Mouse (Mus musculus) limb, embryonic 15.5 days (tissue): ENCODE results near the gene Sdhb. TPM values are rescaled to one million over a fixed set of nuclear protein-coding genes. Genes with fewer than 3 reads are reported as not detected.
A peak's percentile ranks its signal among the peaks of the same experiment; 100 is the strongest.

ENCODE experiments used
- ATAC-seq: fragments of 200-750 bp; cut with Nextera tagmentation; 2 replicates; pipeline ENCODE4 v1.8.0; 2017; ENCODE audit warnings: low read depth, moderate TSS enrichment; ENCODE audit not compliant: insufficient number of reproducible peaks, low FRiP score, low TSS enrichment
- H3K27ac ChIP-seq: fragments of 300-500 bp; sonication (generic); 2 replicates; pipeline ENCODE4 v1.5.1; 2015; ENCODE audit warnings: moderate library complexity, mild to moderate bottlenecking, inconsistent platforms
- H3K27me3 ChIP-seq: fragments of 300-500 bp; sonication (generic); 2 replicates; pipeline ENCODE4 v1.6.1; 2015; ENCODE audit warnings: inconsistent platforms
- H3K36me3 ChIP-seq: fragments of 300-500 bp; sonication (generic); 2 replicates; pipeline ENCODE4 v1.6.1; 2015; ENCODE audit warnings: inconsistent platforms
- H3K4me1 ChIP-seq: fragments of 300-500 bp; sonication (generic); 2 replicates; pipeline ENCODE4 v1.6.1; 2015; ENCODE audit warnings: inconsistent platforms
- H3K4me2 ChIP-seq: fragments of 300-500 bp; sonication (generic); 2 replicates; pipeline ENCODE4 v1.6.1; 2015; ENCODE audit warnings: mild to moderate bottlenecking, inconsistent platforms
- H3K4me3 ChIP-seq: fragments of 300-500 bp; sonication (generic); 2 replicates; pipeline ENCODE4 v1.5.1; 2015; ENCODE audit warnings: mild to moderate bottlenecking, inconsistent platforms
- H3K9ac ChIP-seq: fragments of 300-500 bp; sonication (generic); 2 replicates; pipeline ENCODE4 v1.6.1; 2015; ENCODE audit warnings: inconsistent platforms
- H3K9me3 ChIP-seq: fragments of 300-500 bp; sonication (generic); 2 replicates; pipeline ENCODE4 v1.6.1; 2016; ENCODE audit warnings: inconsistent platforms
- WGBS: fragments of 180-500 bp; shearing (Covaris S2); methylation state at CpG from one replicate; pipeline ENCODE4 v1.1.7; 2015; 5-methylcytosine and 5-hydroxymethylcytosine counted together
- polyA plus RNA-seq: library from polyadenylated mRNA; unstranded; fragments of >200 nt; fragmentation: Nextera tagmentation; extraction: Ambion mirVana; gene quantifications from 2 replicates; pipeline ENCODE4 v1.2.1, GENCODE M21; 2015

The Sdhb gene
- polyA plus RNA-seq, 1 experiment from 2014 or later: 333 TPM

- 0 out of 2 replicates have a peak overlapping the region, but pooled peaks have one; percentile 32 for H3K4me2 ChIP-seq
- no peak overlapping the region for H3K9ac ChIP-seq
- H3K36me3 ChIP-seq: peaks cover 32% of the 10 kb centered on the region
- H3K4me1 ChIP-seq: peaks cover 73% of the 10 kb centered on the region
- no peak overlapping the region for H3K4me3 ChIP-seq
- H3K27ac ChIP-seq: peak overlapping the region; percentile 88
- no peaks in the 10 kb centered on the region for H3K9me3 ChIP-seq
- 72% methylated on average over 17 of the region's 17 CpGs for WGBS
- no peak for ATAC-seq
- no peaks in the 10 kb centered on the region for H3K27me3 ChIP-seq
Measured at GRCm38 (mm10) chr4:141020220-141020619, 59.2 kb downstream of the Sdhb start.

- H3K4me3 ChIP-seq: no peak overlapping the region
- H3K9ac ChIP-seq: no peak overlapping the region
- H3K27ac ChIP-seq: peak overlapping the region; percentile 88
Measured at GRCm38 (mm10) chr4:141020811-141021613, 60.0 kb downstream of the Sdhb start.

GRCm38 (mm10) chr4:141021614-141021929 is 60.6 kb downstream of the Sdhb start:
- Histone ChIP-seq H3K4me1 (peaks cover 61% of the 10 kb centered on the region), H3K27me3 (no peaks in the 10 kb centered on the region), H3K4me2 (no peak overlapping the region), H3K27ac (peak overlapping the region; percentile 88), H3K36me3 (peaks cover 29% of the 10 kb centered on the region), H3K4me3 (no peak overlapping the region), H3K9ac (no peak overlapping the region), H3K9me3 (no peaks in the 10 kb centered on the region)
- WGBS: 50% methylated on average over 11 of the region's 11 CpGs
- ATAC-seq: no peak

More at GRCm38 (mm10) chr4:141020811-141021613, 60.0 kb downstream of the Sdhb start:
- H3K4me2 ChIP-seq: peak overlapping the region; percentile 32
- peaks cover 66% of the 10 kb centered on the region for H3K4me1 ChIP-seq
- no peaks in the 10 kb centered on the region for H3K9me3 ChIP-seq
- peak; percentile 67 for ATAC-seq
- peaks cover 32% of the 10 kb centered on the region for H3K36me3 ChIP-seq
- H3K27me3 ChIP-seq: no peaks in the 10 kb centered on the region
- 14% methylated on average over 14 of the region's 14 CpGs for WGBS

- peak overlapping the region; percentile 61; the same call in 1 of the 2 replicates for H3K27ac ChIP-seq
- no peak overlapping the region for H3K4me3 ChIP-seq
- H3K4me2 ChIP-seq: no peak overlapping the region
- ATAC-seq: no peak
- no peaks in the 10 kb centered on the region for H3K27me3 ChIP-seq
- no peaks in the 10 kb centered on the region for H3K9me3 ChIP-seq
- peaks cover 39% of the 10 kb centered on the region for H3K4me1 ChIP-seq
- H3K9ac ChIP-seq: no peak overlapping the region
- 52% methylated on average over 9 of the region's 9 CpGs for WGBS
- H3K36me3 ChIP-seq: peaks cover 38% of the 10 kb centered on the region
Measured at GRCm38 (mm10) chr4:141024052-141024451, 63.0 kb downstream of the Sdhb start.

- WGBS: 81% methylated on average over 26 of the region's 27 CpGs
- Histone ChIP-seq H3K9ac (no peak overlapping the region), H3K4me3 (no peak overlapping the region), H3K4me2 (no peak overlapping the region), H3K27me3 (no peaks in the 10 kb centered on the region), H3K27ac (no peak overlapping the region), H3K36me3 (peaks cover 43% of the 10 kb centered on the region), H3K9me3 (no peaks in the 10 kb centered on the region), H3K4me1 (peaks cover 30% of the 10 kb centered on the region)
- no peak for ATAC-seq
Measured at GRCm38 (mm10) chr4:141024992-141025391, 64.0 kb downstream of the Sdhb start.

Other genes starting within 250 kb of the Sdhb start
- gene Padi6, start 218.6 kb upstream of the Sdhb start, polyA plus RNA-seq: not detected in 2 replicates
- gene Padi4, start 187.0 kb upstream of the Sdhb start, polyA plus RNA-seq: 0.19 and 0.56 TPM in 2 replicates
- gene Padi3, start 150.6 kb upstream of the Sdhb start, polyA plus RNA-seq: 0.45 and 0.59 TPM in 2 replicates
- gene Padi1, start 115.4 kb upstream of the Sdhb start, polyA plus RNA-seq: 0.14 and 0.20 TPM in 2 replicates
- gene Padi2, start 54.9 kb upstream of the Sdhb start, polyA plus RNA-seq: 4.3 and 10.5 TPM in 2 replicates
- gene Atp13a2, start 25.7 kb downstream of the Sdhb start, polyA plus RNA-seq: 37.3 and 41.0 TPM in 2 replicates
- 958 and 1,066 TPM in 2 replicates for gene Mfap2, start 49.2 kb downstream of the Sdhb start, polyA plus RNA-seq
- gene Crocc, start 99.3 kb downstream of the Sdhb start, polyA plus RNA-seq: 4.0 and 5.8 TPM in 2 replicates
- 95.8 and 104 TPM in 2 replicates for gene Necap2, start 117.2 kb downstream of the Sdhb start, polyA plus RNA-seq
- gene Spata21, start 127.1 kb downstream of the Sdhb start, polyA plus RNA-seq: 0.14 and 0.36 TPM in 2 replicates
- gene Szrd1, start 178.6 kb downstream of the Sdhb start, polyA plus RNA-seq: 46.9 and 51.9 TPM in 2 replicates
- 22.5 and 25.4 TPM in 2 replicates for gene Fbxo42, start 186.7 kb downstream of the Sdhb start, polyA plus RNA-seq